Mouse (Mus musculus): Measurements from ENCODE around the gene Sbf2.
"Not testable (repeated sequence)": the region's sequence is repeated elsewhere in the genome, so short reads cannot be mapped to it uniquely, and the experiment has no call there.

Gene Sbf2

GRCm38 (mm10) chr7:110614133-110615063 lies at the start of gene Sbf2:
Gene Sbf2, minus strand, starts transcription at chr7:110614922.
- DNase-seq (ENCODE audit: low spot score), result peak; percentile 68

- no peak for DNase-seq (ENCODE audit: low spot score)
Measured at GRCm38 (mm10) chr7:110658378-110658928, 43.7 kb upstream of the Sbf2 start.

GRCm38 (mm10) chr7:110655966-110656365 lies 41.2 kb upstream of the Sbf2 start:
- DNase-seq (ENCODE audit: low spot score), result no peak

GRCm38 (mm10) chr7:110655230-110655629 lies 40.5 kb upstream of the Sbf2 start:
- DNase-seq (ENCODE audit: low spot score), result no peak

GRCm38 (mm10) chr7:110651091-110651490 lies 36.4 kb upstream of the Sbf2 start:
- DNase-seq (ENCODE audit: low spot score), result no peak

- DNase-seq (ENCODE audit: low spot score), result no peak
Measured at GRCm38 (mm10) chr7:110650491-110650890, 35.8 kb upstream of the Sbf2 start.

- no peak for DNase-seq (ENCODE audit: low spot score)
Measured at GRCm38 (mm10) chr7:110649133-110649987, 34.6 kb upstream of the Sbf2 start.

- no peak for DNase-seq (ENCODE audit: low spot score)
Measured at GRCm38 (mm10) chr7:110648455-110649085, 33.8 kb upstream of the Sbf2 start.

GRCm38 (mm10) chr7:110647559-110648454 lies 33.1 kb upstream of the Sbf2 start:
- DNase-seq (ENCODE audit: low spot score), result no peak

GRCm38 (mm10) chr7:110646611-110647407 lies 32.1 kb upstream of the Sbf2 start:
- no peak for DNase-seq (ENCODE audit: low spot score)

- no peak for DNase-seq (ENCODE audit: low spot score)
Measured at GRCm38 (mm10) chr7:110645859-110646258, 31.1 kb upstream of the Sbf2 start.

- DNase-seq (ENCODE audit: low spot score), result peak; percentile 68
Measured at GRCm38 (mm10) chr7:110645311-110645710, 30.6 kb upstream of the Sbf2 start.

- DNase-seq (ENCODE audit: low spot score), result not testable (repeated sequence)
Measured at GRCm38 (mm10) chr7:110639958-110640357, 25.2 kb upstream of the Sbf2 start.

- DNase-seq (ENCODE audit: low spot score), result no peak
Measured at GRCm38 (mm10) chr7:110639291-110639915, 24.7 kb upstream of the Sbf2 start.

GRCm38 (mm10) chr7:110638305-110639110 lies 23.8 kb upstream of the Sbf2 start:
- DNase-seq (ENCODE audit: low spot score), result no peak

GRCm38 (mm10) chr7:110636559-110636958 lies 21.8 kb upstream of the Sbf2 start:
- DNase-seq (ENCODE audit: low spot score), result no peak

- DNase-seq (ENCODE audit: low spot score), result no peak
Measured at GRCm38 (mm10) chr7:110635929-110636328, 21.2 kb upstream of the Sbf2 start.

GRCm38 (mm10) chr7:110631136-110631888 lies 16.6 kb upstream of the Sbf2 start:
- no peak for DNase-seq (ENCODE audit: low spot score)
